Mouse (Mus musculus): ENCODE results near the gene Creld2.

- no peak for TF ChIP-seq CTCF (IDR thresholded peaks at IDR 0.05; ENCODE audit: insufficient read depth, low read length)
- TF ChIP-seq POLR2A (IDR thresholded peaks at IDR 0.05; ENCODE audit: borderline replicate concordance, extremely low read depth, low read depth, low read length) = no peak
These were observed 21.7 kb downstream of the Creld2 start for GRCm38 (mm10) chr15:88841160-88841559.
